Mouse (Mus musculus) adipocyte (in vitro differentiated cells): ENCODE measurements around the gene Zfp280c.

Experiments
- DNase-seq: peaks from one replicate; pipeline ENCODE4 v3.0.0-alpha.2; 2016; ENCODE audit warnings: low spot score

Zfp280c gene

GRCm38 (mm10) chrX:48594099-48594760 is at the start of gene Zfp280c:
Gene Zfp280c, minus strand, starts transcription at chrX:48594504.
- peak; percentile 70 for DNase-seq

GRCm38 (mm10) chrX:48637032-48637431 is 42.7 kb upstream of the Zfp280c start:
- no peak for DNase-seq

- DNase-seq: no peak
Observed at GRCm38 (mm10) chrX:48624054-48624420, 29.7 kb upstream of the Zfp280c start.

- peak; percentile 81 for DNase-seq
Observed at GRCm38 (mm10) chrX:48623379-48624053, 29.2 kb upstream of the Zfp280c start, which contains the start of gene Slc25a14. Gene Slc25a14, plus strand, starts transcription at chrX:48623413.

GRCm38 (mm10) chrX:48623049-48623378 is 28.7 kb upstream of the Zfp280c start:
- no peak for DNase-seq

- DNase-seq: no peak
Observed at GRCm38 (mm10) chrX:48604872-48605271, 10.6 kb upstream of the Zfp280c start.

GRCm38 (mm10) chrX:48596906-48597305 is 2.6 kb upstream of the Zfp280c start:
- DNase-seq: no peak

GRCm38 (mm10) chrX:48596053-48596452 is 1.7 kb upstream of the Zfp280c start:
- DNase-seq: no peak

GRCm38 (mm10) chrX:48593721-48594098 is 594 bp downstream of the Zfp280c start:
- peak; percentile 16 for DNase-seq

GRCm38 (mm10) chrX:48583332-48583731 is 11.0 kb downstream of the Zfp280c start:
- no peak for DNase-seq

GRCm38 (mm10) chrX:48532175-48532574 is 62.1 kb downstream of the Zfp280c start:
- DNase-seq: peak; percentile 82

- DNase-seq: no peak
Observed at GRCm38 (mm10) chrX:48526435-48526834, 67.9 kb downstream of the Zfp280c start.

GRCm38 (mm10) chrX:48525866-48526265 is 68.4 kb downstream of the Zfp280c start:
- no peak for DNase-seq

GRCm38 (mm10) chrX:48525332-48525731 is 69.0 kb downstream of the Zfp280c start:
- no peak for DNase-seq

- no peak for DNase-seq
Observed at GRCm38 (mm10) chrX:48523512-48523911, 70.8 kb downstream of the Zfp280c start.

GRCm38 (mm10) chrX:48521651-48522050 is 72.7 kb downstream of the Zfp280c start:
- no peak for DNase-seq

GRCm38 (mm10) chrX:48519549-48520085 is 74.7 kb downstream of the Zfp280c start:
- no peak for DNase-seq

GRCm38 (mm10) chrX:48518808-48519548 is 75.3 kb downstream of the Zfp280c start, which contains the start of gene Rab33a:
Gene Rab33a, plus strand, starts transcription at chrX:48519285.
- no peak for DNase-seq

- no peak for DNase-seq
Observed at GRCm38 (mm10) chrX:48518211-48518807, 76.0 kb downstream of the Zfp280c start.

GRCm38 (mm10) chrX:48513824-48514223 is 80.5 kb downstream of the Zfp280c start:
- peak; percentile 62 for DNase-seq

GRCm38 (mm10) chrX:48513166-48513807 is 81.0 kb downstream of the Zfp280c start, which contains the start of gene Aifm1:
Gene Aifm1, minus strand, starts transcription at chrX:48513563.
- peak; percentile 96 for DNase-seq

- DNase-seq: no peak
Observed at GRCm38 (mm10) chrX:48493763-48494162, 100.5 kb downstream of the Zfp280c start.
